Comparison of ENCODE assay signal across 1 mouse cellular context in the genomic region with DNA sequence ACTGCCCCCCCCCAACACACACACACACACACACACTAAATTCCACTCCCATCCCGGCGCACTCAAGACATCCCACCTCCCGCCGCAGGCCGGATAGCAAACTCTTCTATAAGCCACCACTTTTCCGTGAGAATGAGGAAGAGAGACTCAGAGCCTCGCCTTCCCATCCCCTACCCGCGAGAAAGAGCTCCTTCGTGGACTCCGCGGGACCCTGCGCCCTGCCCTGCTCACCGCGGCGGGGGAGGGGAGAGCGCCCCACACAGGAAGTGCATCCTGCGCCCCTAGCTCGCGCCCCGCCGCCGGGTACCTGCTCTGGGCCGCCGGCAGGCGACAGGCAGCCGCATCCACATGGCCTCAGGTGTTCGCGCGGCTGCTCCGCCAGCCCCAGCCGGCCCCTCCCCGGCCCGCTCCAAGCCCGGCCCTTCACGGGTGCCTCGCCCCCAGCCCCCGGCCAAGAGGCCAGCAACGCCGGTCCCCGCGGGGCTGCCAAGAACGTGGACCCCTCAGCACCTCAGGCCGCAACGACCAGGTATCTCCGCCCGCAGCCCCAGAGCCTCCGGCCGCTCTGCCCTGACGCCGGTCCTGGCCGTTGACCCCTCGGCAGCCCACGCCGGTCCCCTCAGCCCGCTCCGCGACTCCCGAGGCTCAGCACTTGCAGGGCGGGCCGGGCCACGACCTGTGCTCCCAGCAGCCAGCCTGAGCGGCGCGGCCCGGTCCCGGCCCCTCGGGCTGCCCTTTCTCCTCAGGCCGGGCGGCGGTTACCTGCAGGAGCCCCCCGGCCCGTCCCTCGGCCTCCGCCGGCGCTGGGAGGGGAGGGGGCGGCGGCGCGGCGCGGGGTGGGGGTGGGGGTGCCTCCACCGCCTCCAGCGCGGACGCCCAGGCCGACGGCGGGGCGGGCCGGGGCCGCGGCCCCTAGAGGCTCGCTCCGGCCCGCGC.
TF ChIP-seq lines count a peak whose summit lies in the region.

No protein-coding gene starts in this region.

TF ChIP-seq in CH12.LX, 34 proteins besides CTCF, POLR2A, EP300 and RAD21 (continued from another document):
- TF ChIP-seq UBTF (IDR thresholded peaks at IDR 0.05; ENCODE audit: low read depth, low read length): peak; percentile 82
- TF ChIP-seq JUN (IDR thresholded peaks at IDR 0.05; ENCODE audit: insufficient read depth, low read depth, low read length): no peak
- TF ChIP-seq GABPA (IDR thresholded peaks at IDR 0.05; ENCODE audit: insufficient replicate concordance, low read depth, low read length): no peak
- TF ChIP-seq PAX5 (IDR thresholded peaks at IDR 0.05; ENCODE audit: low read length): no peak
- no peak for TF ChIP-seq JUND (conservative IDR thresholded peaks at IDR 0.05; ENCODE audit: low read depth, low read length)
- peak; percentile 66 for TF ChIP-seq MAX (IDR thresholded peaks at IDR 0.05; ENCODE audit: low read length)
- TF ChIP-seq POLR2AphosphoS2 (IDR thresholded peaks at IDR 0.05; ENCODE audit: low read depth, low read length): no peak
- TF ChIP-seq SMC3 (IDR thresholded peaks at IDR 0.05; ENCODE audit: low read depth, low read length): no peak
- no peak for TF ChIP-seq USF1 (IDR thresholded peaks at IDR 0.05; ENCODE audit: low read depth, low read length)
- TF ChIP-seq CHD1 (IDR thresholded peaks at IDR 0.05; ENCODE audit: low read depth, low read length): no peak
- TF ChIP-seq NELFE (IDR thresholded peaks at IDR 0.05; ENCODE audit: low read depth, low read length): no peak; the same call in 1 of the 2 replicates
- TF ChIP-seq E2F4 (IDR thresholded peaks at IDR 0.05; ENCODE audit: insufficient replicate concordance, low read depth, low read length): no peak
- TF ChIP-seq CHD2 (IDR thresholded peaks at IDR 0.05; ENCODE audit: low read length): peak; percentile 37; the same call in 1 of the 2 replicates
- no peak for TF ChIP-seq ETS1 (conservative IDR thresholded peaks at IDR 0.05; ENCODE audit: low read depth, low read length)
- TF ChIP-seq MYC (IDR thresholded peaks at IDR 0.05; ENCODE audit: low read depth, low read length): no peak; the same call in 1 of the 2 replicates
- TF ChIP-seq NRF1 (IDR thresholded peaks at IDR 0.05; ENCODE audit: low read depth, low read length): no peak
- TF ChIP-seq ZMIZ1 (IDR thresholded peaks at IDR 0.05; ENCODE audit: low read depth, low read length): 0 out of 2 replicates have a peak, but pooled peaks have one; percentile 33
- no peak for TF ChIP-seq MEF2A (IDR thresholded peaks at IDR 0.05; ENCODE audit: borderline replicate concordance, low read depth, low read length)
- no peak for TF ChIP-seq ZC3H11A (IDR thresholded peaks at IDR 0.05; ENCODE audit: low read depth, low read length)
- TF ChIP-seq KAT2A (IDR thresholded peaks at IDR 0.05; ENCODE audit: insufficient replicate concordance, low read length): no peak
- TF ChIP-seq MAFK (IDR thresholded peaks at IDR 0.05; ENCODE audit: insufficient replicate concordance, low read length): no peak
- TF ChIP-seq MXI1 (IDR thresholded peaks at IDR 0.05; ENCODE audit: low read depth, low read length): peak; percentile 71
